Mouse (Mus musculus) megakaryocyte, embryonic 14.5 days (primary cell): ENCODE results near the gene Pde9a.

Experiments used
- FLI1 ChIP-seq: IDR thresholded peaks from 2 replicates; pipeline ENCODE4 v1.6.1; 2012; ENCODE audit warnings: low read length, inconsistent platforms, mixed read lengths
- GATA1 ChIP-seq: IDR thresholded peaks from 3 replicates; pipeline ENCODE4 v1.6.1; 2012; ENCODE audit warnings: mixed read lengths, low read length, inconsistent platforms, borderline replicate concordance

GRCm38 (mm10) chr17:31423020-31423419 lies 37.0 kb downstream of the Pde9a start:
- TF ChIP-seq FLI1 (no peak), GATA1 (no peak)
